Mouse (Mus musculus) midbrain, embryonic 12.5 days (tissue): ENCODE data around the gene Ankrd6. TPM values are rescaled to one million over a fixed set of nuclear protein-coding genes. Genes with fewer than 3 reads are reported as not detected.
A peak's percentile ranks its signal among the peaks of the same experiment; 100 is the strongest.

Source experiments
- ATAC-seq: fragments of 200-750 bp; cut with Nextera tagmentation; 2 replicates; pipeline ENCODE4 v1.8.0; 2017; ENCODE audit warnings: low read depth, moderate TSS enrichment, moderate library complexity; ENCODE audit not compliant: low FRiP score
- H3K27ac ChIP-seq: fragments of 300-500 bp; sonication (generic); replicated peaks from 2 replicates; pipeline ENCODE4 v1.5.1; 2016; ENCODE audit warnings: mild to moderate bottlenecking
- H3K27me3 ChIP-seq: fragments of 300-500 bp; sonication (generic); 2 replicates; pipeline ENCODE4 v1.6.1; 2016; ENCODE audit warnings: mild to moderate bottlenecking
- H3K36me3 ChIP-seq: fragments of 300-500 bp; sonication (generic); 2 replicates; pipeline ENCODE4 v1.6.1; 2016
- H3K4me1 ChIP-seq: fragments of 300-500 bp; sonication (generic); 2 replicates; pipeline ENCODE4 v1.6.1; 2016
- H3K4me2 ChIP-seq: fragments of 300-500 bp; sonication (generic); replicated peaks from 2 replicates; pipeline ENCODE4 v1.6.1; 2016; ENCODE audit warnings: mild to moderate bottlenecking, moderate library complexity
- H3K4me3 ChIP-seq: fragments of 300-500 bp; sonication (generic); 2 replicates; pipeline ENCODE4 v1.5.1; 2016; ENCODE audit warnings: mild to moderate bottlenecking
- H3K9ac ChIP-seq: fragments of 300-500 bp; sonication (generic); replicated peaks from 2 replicates; pipeline ENCODE4 v1.6.1; 2016; ENCODE audit warnings: mild to moderate bottlenecking, moderate library complexity
- H3K9me3 ChIP-seq: fragments of 300-500 bp; sonication (generic); 2 replicates; pipeline ENCODE4 v1.6.1; 2016; ENCODE audit warnings: mild to moderate bottlenecking
- WGBS: fragments of 180-500 bp; shearing (Covaris S2); methylation state at CpG from one replicate; pipeline ENCODE4 v1.1.7; 2016; 5-methylcytosine and 5-hydroxymethylcytosine counted together
- polyA plus RNA-seq: library from polyadenylated mRNA; unstranded; fragments of >200 nt; fragmentation: Nextera tagmentation; extraction: Ambion mirVana; gene quantifications from 2 replicates; pipeline ENCODE4 v1.2.1, GENCODE M21; 2016

Ankrd6 gene
- polyA plus RNA-seq, 1 experiment from 2014 or later: 39.9 TPM

- H3K9ac ChIP-seq: no peak overlapping the region
- H3K4me2 ChIP-seq: no peak overlapping the region
- peak overlapping the region; percentile 58 for H3K27ac ChIP-seq
- no peaks in the 10 kb centered on the region for H3K27me3 ChIP-seq
- H3K36me3 ChIP-seq: peaks cover 15% of the 10 kb centered on the region
- no peak overlapping the region for H3K4me3 ChIP-seq
- peaks cover 16% of the 10 kb centered on the region for H3K9me3 ChIP-seq
- H3K4me1 ChIP-seq: peaks cover 20% of the 10 kb centered on the region
- no peak for ATAC-seq
- WGBS: 61% methylated on average over 10 of the region's 10 CpGs
Measured at GRCm38 (mm10) chr4:32889996-32890734, 60.5 kb downstream of the Ankrd6 start.

GRCm38 (mm10) chr4:32889246-32889645, 61.4 kb downstream of the Ankrd6 start:
- ATAC-seq: peak; percentile 71
- no peak overlapping the region for H3K9ac ChIP-seq
- 70% methylated on average over 11 of the region's 11 CpGs for WGBS
- peaks cover 8% of the 10 kb centered on the region for H3K9me3 ChIP-seq
- H3K4me3 ChIP-seq: no peak overlapping the region
- peaks cover 20% of the 10 kb centered on the region for H3K4me1 ChIP-seq
- no peaks in the 10 kb centered on the region for H3K27me3 ChIP-seq
- H3K36me3 ChIP-seq: peaks cover 6% of the 10 kb centered on the region
- no peak overlapping the region for H3K4me2 ChIP-seq
- H3K27ac ChIP-seq: peak overlapping the region; percentile 58

GRCm38 (mm10) chr4:32886479-32886878, 64.2 kb downstream of the Ankrd6 start:
- no peaks in the 10 kb centered on the region for H3K9me3 ChIP-seq
- ATAC-seq: no peak
- H3K4me1 ChIP-seq: peaks cover 20% of the 10 kb centered on the region
- H3K36me3 ChIP-seq: peaks cover 11% of the 10 kb centered on the region
- no peak overlapping the region for H3K27ac ChIP-seq
- 93% methylated on average over 3 of the region's 3 CpGs for WGBS
- H3K4me2 ChIP-seq: no peak overlapping the region
- H3K9ac ChIP-seq: no peak overlapping the region
- no peak overlapping the region for H3K4me3 ChIP-seq
- no peaks in the 10 kb centered on the region for H3K27me3 ChIP-seq

GRCm38 (mm10) chr4:32884599-32884998, 66.0 kb downstream of the Ankrd6 start:
- H3K4me1 ChIP-seq: peaks cover 5% of the 10 kb centered on the region; the same call in 1 of the 2 replicates
- 61% methylated on average over 9 of the region's 9 CpGs for WGBS
- ATAC-seq: no peak
- H3K9me3 ChIP-seq: no peaks in the 10 kb centered on the region
- no peak overlapping the region for H3K4me2 ChIP-seq
- H3K27ac ChIP-seq: no peak overlapping the region
- peaks cover 11% of the 10 kb centered on the region for H3K36me3 ChIP-seq
- H3K4me3 ChIP-seq: no peak overlapping the region
- no peaks in the 10 kb centered on the region for H3K27me3 ChIP-seq
- no peak overlapping the region for H3K9ac ChIP-seq

GRCm38 (mm10) chr4:32881001-32881400, 69.6 kb downstream of the Ankrd6 start:
- WGBS: 88% methylated on average over 4 of the region's 4 CpGs
- no peak overlapping the region for H3K9ac ChIP-seq
- H3K36me3 ChIP-seq: peaks cover 15% of the 10 kb centered on the region
- H3K4me1 ChIP-seq: no peaks in the 10 kb centered on the region
- ATAC-seq: no peak
- no peak overlapping the region for H3K4me2 ChIP-seq
- no peak overlapping the region for H3K4me3 ChIP-seq
- H3K27me3 ChIP-seq: no peaks in the 10 kb centered on the region
- H3K9me3 ChIP-seq: no peaks in the 10 kb centered on the region
- no peak overlapping the region for H3K27ac ChIP-seq

- H3K4me3 ChIP-seq: no peak overlapping the region
- no peak for ATAC-seq
- H3K9ac ChIP-seq: no peak overlapping the region
- no peak overlapping the region for H3K27ac ChIP-seq
- no peak overlapping the region for H3K4me2 ChIP-seq
- H3K27me3 ChIP-seq: no peaks in the 10 kb centered on the region
- H3K4me1 ChIP-seq: peaks cover 5% of the 10 kb centered on the region; the same call in 1 of the 2 replicates
- 92% methylated on average over 4 of the region's 4 CpGs for WGBS
- H3K36me3 ChIP-seq: 0 out of 2 replicates have a peak, but pooled peaks cover 3% of the 10 kb centered on the region
- H3K9me3 ChIP-seq: no peaks in the 10 kb centered on the region
Measured at GRCm38 (mm10) chr4:32874669-32875068, 76.0 kb downstream of the Ankrd6 start.

- H3K27ac ChIP-seq: no peak overlapping the region
- no peak overlapping the region for H3K9ac ChIP-seq
- H3K4me1 ChIP-seq: peaks cover 5% of the 10 kb centered on the region; the same call in 1 of the 2 replicates
- WGBS: 82% methylated on average over 8 of the region's 8 CpGs
- H3K4me2 ChIP-seq: no peak overlapping the region
- no peaks in the 10 kb centered on the region for H3K9me3 ChIP-seq
- no peaks in the 10 kb centered on the region for H3K36me3 ChIP-seq
- no peak for ATAC-seq
- no peaks in the 10 kb centered on the region for H3K27me3 ChIP-seq
- H3K4me3 ChIP-seq: no peak overlapping the region
Measured at GRCm38 (mm10) chr4:32872189-32872749, 78.4 kb downstream of the Ankrd6 start.

- H3K4me2 ChIP-seq: no peak overlapping the region
- H3K9ac ChIP-seq: no peak overlapping the region
- H3K27ac ChIP-seq: no peak overlapping the region
- no peaks in the 10 kb centered on the region for H3K9me3 ChIP-seq
- ATAC-seq: no peak
- H3K36me3 ChIP-seq: no peaks in the 10 kb centered on the region
- H3K4me1 ChIP-seq: peaks cover 11% of the 10 kb centered on the region
- H3K4me3 ChIP-seq: no peak overlapping the region
- H3K27me3 ChIP-seq: no peaks in the 10 kb centered on the region
- 88% methylated on average over 9 of the region's 9 CpGs for WGBS
Measured at GRCm38 (mm10) chr4:32869370-32869769, 81.3 kb downstream of the Ankrd6 start.

GRCm38 (mm10) chr4:32868858-32869257, 81.8 kb downstream of the Ankrd6 start:
- peaks cover 16% of the 10 kb centered on the region for H3K4me1 ChIP-seq
- H3K9ac ChIP-seq: no peak overlapping the region
- 86% methylated on average over 8 of the region's 8 CpGs for WGBS
- no peak overlapping the region for H3K27ac ChIP-seq
- no peaks in the 10 kb centered on the region for H3K9me3 ChIP-seq
- H3K36me3 ChIP-seq: no peaks in the 10 kb centered on the region
- no peak overlapping the region for H3K4me2 ChIP-seq
- no peak overlapping the region for H3K4me3 ChIP-seq
- ATAC-seq: no peak
- H3K27me3 ChIP-seq: no peaks in the 10 kb centered on the region

GRCm38 (mm10) chr4:32868437-32868836, 82.2 kb downstream of the Ankrd6 start:
- Histone ChIP-seq H3K9ac (no peak overlapping the region), H3K4me1 (peaks cover 20% of the 10 kb centered on the region), H3K27ac (no peak overlapping the region), H3K27me3 (no peaks in the 10 kb centered on the region), H3K9me3 (no peaks in the 10 kb centered on the region), H3K36me3 (no peaks in the 10 kb centered on the region), H3K4me3 (no peak overlapping the region), H3K4me2 (no peak overlapping the region)
- WGBS: 90% methylated on average over 4 of the region's 4 CpGs
- no peak for ATAC-seq

- Histone ChIP-seq H3K27me3 (no peaks in the 10 kb centered on the region), H3K9me3 (no peaks in the 10 kb centered on the region), H3K9ac (no peak overlapping the region), H3K36me3 (no peaks in the 10 kb centered on the region), H3K4me1 (peaks cover 29% of the 10 kb centered on the region), H3K4me3 (no peak overlapping the region), H3K27ac (no peak overlapping the region), H3K4me2 (no peak overlapping the region)
- no peak for ATAC-seq
- 87% methylated on average over 6 of the region's 6 CpGs for WGBS
Measured at GRCm38 (mm10) chr4:32867460-32867859, 83.2 kb downstream of the Ankrd6 start.

GRCm38 (mm10) chr4:32864867-32865242, 85.8 kb downstream of the Ankrd6 start:
- Histone ChIP-seq H3K4me2 (0 out of 2 replicates have a peak overlapping the region, but pooled peaks have one; percentile 52), H3K36me3 (no peaks in the 10 kb centered on the region), H3K4me3 (no peak overlapping the region), H3K27ac (no peak overlapping the region), H3K4me1 (peaks cover 50% of the 10 kb centered on the region), H3K27me3 (no peaks in the 10 kb centered on the region), H3K9ac (peak overlapping the region; percentile 46; the same call in 1 of the 2 replicates), H3K9me3 (no peaks in the 10 kb centered on the region)
- no peak for ATAC-seq
- 94% methylated on average over 6 of the region's 6 CpGs for WGBS
